Mouse (Mus musculus): ENCODE measurements at regions not wholly inside any gene's neighbourhood (a gene's known extent, or its start where the extent isn't known, plus 50 kb on each side); places are given as distances from the start of the nearest gene placed in this dataset.
"Not testable (repeated sequence)": the region's sequence is repeated elsewhere in the genome, so short reads cannot be mapped to it uniquely, and the experiment has no call there.

GRCm38 (mm10) chr3:8310379-8311128 is 1299.3 kb downstream of the Zfp704 start:
- DNase-seq = no peak

- no peak for DNase-seq
Measured at GRCm38 (mm10) chr3:8307296-8307695, 1302.6 kb downstream of the Zfp704 start.

GRCm38 (mm10) chr3:8304784-8305183 is 1305.1 kb downstream of the Zfp704 start:
- DNase-seq = peak; percentile 4

- no peak for DNase-seq
Measured at GRCm38 (mm10) chr3:8293036-8293435, 1316.8 kb downstream of the Zfp704 start.

GRCm38 (mm10) chr3:8289558-8289957 is 1320.3 kb downstream of the Zfp704 start:
- no peak for DNase-seq

- peak; percentile 5 for DNase-seq
Measured at GRCm38 (mm10) chr3:8288437-8288836, 1321.4 kb downstream of the Zfp704 start.

- no peak for DNase-seq
Measured at GRCm38 (mm10) chr3:8284655-8285428, 1325.0 kb downstream of the Zfp704 start.

- no peak for DNase-seq
Measured at GRCm38 (mm10) chr3:8282411-8282810, 1327.5 kb downstream of the Zfp704 start.

- no peak for DNase-seq
Measured at GRCm38 (mm10) chr3:8276661-8277060, 1333.2 kb downstream of the Zfp704 start.

- no peak for DNase-seq
Measured at GRCm38 (mm10) chr3:8270935-8271298, 1339.0 kb downstream of the Zfp704 start.

- no peak for DNase-seq
Measured at GRCm38 (mm10) chr3:8270009-8270934, 1339.6 kb downstream of the Zfp704 start.

GRCm38 (mm10) chr3:8265783-8266182 is 1344.1 kb downstream of the Zfp704 start:
- no peak for DNase-seq

- DNase-seq = no peak
Measured at GRCm38 (mm10) chr3:8264366-8265033, 1345.4 kb downstream of the Zfp704 start.

- no peak for DNase-seq
Measured at GRCm38 (mm10) chr3:8257293-8257692, 1352.6 kb downstream of the Zfp704 start.

GRCm38 (mm10) chr3:8252311-8252710 is 1357.6 kb downstream of the Zfp704 start:
- no peak for DNase-seq

- no peak for DNase-seq
Measured at GRCm38 (mm10) chr3:8248911-8249310, 1361.0 kb downstream of the Zfp704 start.

GRCm38 (mm10) chr3:8245822-8246221 is 1364.1 kb downstream of the Zfp704 start:
- peak; percentile 16 for DNase-seq

- DNase-seq = peak; percentile 13
Measured at GRCm38 (mm10) chr3:8245195-8245789, 1364.6 kb downstream of the Zfp704 start.

GRCm38 (mm10) chr3:8244526-8245194 is 1365.2 kb downstream of the Zfp704 start:
- not testable (repeated sequence) for DNase-seq

- DNase-seq = no peak
Measured at GRCm38 (mm10) chr3:8206623-8207404, 1403.1 kb downstream of the Zfp704 start.

GRCm38 (mm10) chr3:8163030-8163429 is 1446.9 kb downstream of the Zfp704 start:
- no peak for DNase-seq

All from cerebellum, adult 11 months (tissue).